Comparison of ENCODE assay signal across 9 mouse cellular contexts in genomic region chr10:59978401-59978800, GRCm38 (mm10). TPM values are rescaled to one million over a fixed set of nuclear protein-coding genes. Genes with fewer than 3 reads are reported as not detected.
DNase-seq lines count a peak whose midpoint lies in the region; ATAC-seq and TF ChIP-seq lines count a peak whose summit lies in the region.
"Had no signal": no experiment of that assay in that cellular context is flagged by ENCODE, and none has a peak within 500 bp of the region (broad histone marks: within the 10 kb centered on the region; RNA-seq: fewer than 3 reads in every experiment).

No protein-coding gene starts in this region.

- peak; percentile 50 to 51 for DNase-seq in kidney, postnatal 36 days
- no peak for DNase-seq in kidney, adult 8-10 months
- DNase-seq in embryonic facial prominence, embryonic 14.5 days (ENCODE audit: low spot score) = no peak
- no peak for DNase-seq in hindbrain, postnatal 0 days (ENCODE audit: low spot score)
- no peak for DNase-seq in urinary bladder, postnatal 10 days (ENCODE audit: low spot score)
- DNase-seq in frontal cortex, adult 2 months (ENCODE audit: extremely low spot score in 1 of 2, low spot score in 1 of 2) = no peak
- no peak for DNase-seq in embryo, embryonic 10 days (ENCODE audit: low spot score)

- 68% methylated on average over 2 of the region's 2 CpGs for WGBS in embryonic facial prominence, embryonic 14.5 days
- 31% methylated on average over 2 of the region's 2 CpGs for WGBS in hindbrain, postnatal 0 days
- WGBS in midbrain, embryonic 16.5 days = 46% methylated on average over 2 of the region's 2 CpGs

- TF ChIP-seq CTCF in hindbrain, postnatal 0 days (IDR thresholded peaks at IDR 0.05; ENCODE audit: low read depth) = no peak

- no peaks in the 10 kb centered on the region for H3K36me3 ChIP-seq in embryonic facial prominence, embryonic 14.5 days (ENCODE audit: control insufficient read depth, insufficient read depth, low read length)
- no peaks in the 10 kb centered on the region for H3K36me3 ChIP-seq in hindbrain, postnatal 0 days (ENCODE audit: insufficient read depth, low read length)
- H3K36me3 ChIP-seq in midbrain, embryonic 16.5 days (ENCODE audit: control insufficient read depth, insufficient read depth, low read length) = no peaks in the 10 kb centered on the region

- no peak for ATAC-seq in embryonic facial prominence, embryonic 14.5 days (ENCODE audit: low read depth)
- ATAC-seq in hindbrain, postnatal 0 days = no peak
- no peak for ATAC-seq in midbrain, embryonic 16.5 days

- peak overlapping the region; percentile 83 for H3K27ac ChIP-seq in embryonic facial prominence, embryonic 14.5 days (replicated peaks; ENCODE audit: low read depth, low read length)
- peak overlapping the region; percentile 76 for H3K27ac ChIP-seq in hindbrain, postnatal 0 days
- H3K27ac ChIP-seq in midbrain, embryonic 16.5 days (ENCODE audit: low read length) = peak overlapping the region; percentile 50; the same call in 1 of the 2 replicates

- no peak overlapping the region; the same call in 1 of the 2 replicates for H3K9ac ChIP-seq in embryonic facial prominence, embryonic 14.5 days (ENCODE audit: low read depth, low read length)
- H3K9ac ChIP-seq in hindbrain, postnatal 0 days (replicated peaks; ENCODE audit: low read length) = no peak overlapping the region
- H3K9ac ChIP-seq in midbrain, embryonic 16.5 days (ENCODE audit: low read depth, low read length) = no peak overlapping the region

- H3K4me1 ChIP-seq in embryonic facial prominence, embryonic 14.5 days (ENCODE audit: control insufficient read depth, insufficient read depth, low read length) = peaks cover 37% of the 10 kb centered on the region
- peaks cover 20% of the 10 kb centered on the region for H3K4me1 ChIP-seq in hindbrain, postnatal 0 days (ENCODE audit: insufficient read depth, low read length)
- H3K4me1 ChIP-seq in midbrain, embryonic 16.5 days (ENCODE audit: control insufficient read depth, insufficient read depth, low read length) = peaks cover 17% of the 10 kb centered on the region

- H3K4me3 ChIP-seq in embryonic facial prominence, embryonic 14.5 days (ENCODE audit: low read depth, low read length) = no peak overlapping the region
- H3K4me3 ChIP-seq in hindbrain, postnatal 0 days (ENCODE audit: low read length) = no peak overlapping the region
- H3K4me3 ChIP-seq in midbrain, embryonic 16.5 days (ENCODE audit: low read depth, low read length) = no peak overlapping the region

- no peak overlapping the region for H3K4me2 ChIP-seq in embryonic facial prominence, embryonic 14.5 days (ENCODE audit: low read depth, low read length)
- no peak overlapping the region for H3K4me2 ChIP-seq in hindbrain, postnatal 0 days (ENCODE audit: low read depth, low read length)
- H3K4me2 ChIP-seq in midbrain, embryonic 16.5 days (ENCODE audit: low read length) = no peak overlapping the region

- no peaks in the 10 kb centered on the region for H3K27me3 ChIP-seq in embryonic facial prominence, embryonic 14.5 days (replicated peaks; ENCODE audit: control insufficient read depth, insufficient read depth, low read length)
- no peaks in the 10 kb centered on the region for H3K27me3 ChIP-seq in hindbrain, postnatal 0 days (ENCODE audit: insufficient read depth, low read length)
- no peaks in the 10 kb centered on the region for H3K27me3 ChIP-seq in midbrain, embryonic 16.5 days (ENCODE audit: control insufficient read depth, insufficient read depth, low read depth, low read length)
- H3K27me3 ChIP-seq: Patski had no signal

- no peaks in the 10 kb centered on the region for H3K9me3 ChIP-seq in embryonic facial prominence, embryonic 14.5 days (ENCODE audit: control insufficient read depth, low read length)
- no peaks in the 10 kb centered on the region for H3K9me3 ChIP-seq in hindbrain, postnatal 0 days (ENCODE audit: low read length)
- no peaks in the 10 kb centered on the region for H3K9me3 ChIP-seq in midbrain, embryonic 16.5 days (replicated peaks; ENCODE audit: control insufficient read depth, low read length, poor library complexity, severe bottlenecking)

RNA-seq across cellular contexts. Expression of gene Ascc1, which starts 24.2 kb away (rescaled TPM):
- polyA plus RNA-seq in embryonic facial prominence, embryonic 14.5 days (2014; fragmentation: Nextera tagmentation; extraction: Ambion mirVana) = 36.5 and 37.8 TPM in 2 replicates
- 10.6 and 11.5 TPM in 2 replicates for total RNA-seq in hindbrain, postnatal 0 days (2014; rRNA removed)
- 41.8 and 42.9 TPM in 2 replicates for polyA plus RNA-seq in hindbrain, postnatal 0 days (2015; fragmentation: Nextera tagmentation; extraction: Ambion mirVana)
- polyA plus RNA-seq in midbrain, embryonic 16.5 days (2015; fragmentation: Nextera tagmentation; extraction: Ambion mirVana) = 54.0 and 54.5 TPM in 2 replicates
- polyA plus RNA-seq in frontal cortex, adult 2 months (2012; rRNA removed) = 26.5 and 27.2 TPM in 2 replicates

RNA-seq across cellular contexts. Expression of gene Anapc16, which starts 24.5 kb away (rescaled TPM):
- polyA plus RNA-seq in embryonic facial prominence, embryonic 14.5 days (2014; fragmentation: Nextera tagmentation; extraction: Ambion mirVana) = 96.2 and 101 TPM in 2 replicates
- 62.6 and 70.1 TPM in 2 replicates for total RNA-seq in hindbrain, postnatal 0 days (2014; rRNA removed)
- 132 and 133 TPM in 2 replicates for polyA plus RNA-seq in hindbrain, postnatal 0 days (2015; fragmentation: Nextera tagmentation; extraction: Ambion mirVana)
- 98.9 and 104 TPM in 2 replicates for polyA plus RNA-seq in midbrain, embryonic 16.5 days (2015; fragmentation: Nextera tagmentation; extraction: Ambion mirVana)
- 86.0 and 101 TPM in 2 replicates for polyA plus RNA-seq in frontal cortex, adult 2 months (2012; rRNA removed)

RNA-seq across cellular contexts. Expression of gene Ddit4, which starts 26.8 kb away (rescaled TPM):
- 8.7 and 9.2 TPM in 2 replicates for polyA plus RNA-seq in embryonic facial prominence, embryonic 14.5 days (2014; fragmentation: Nextera tagmentation; extraction: Ambion mirVana)
- 55.9 and 76.6 TPM in 2 replicates for total RNA-seq in hindbrain, postnatal 0 days (2014; rRNA removed)
- 55.2 and 56.9 TPM in 2 replicates for polyA plus RNA-seq in hindbrain, postnatal 0 days (2015; fragmentation: Nextera tagmentation; extraction: Ambion mirVana)
- polyA plus RNA-seq in midbrain, embryonic 16.5 days (2015; fragmentation: Nextera tagmentation; extraction: Ambion mirVana) = 52.7 and 66.3 TPM in 2 replicates
- 46.3 and 53.3 TPM in 2 replicates for polyA plus RNA-seq in frontal cortex, adult 2 months (2012; rRNA removed)

Comparison
In these comparisons a context has a peak if more than half of its experiments do, and no peak if none do; other contexts are left out.
1. DNase-seq: peak in kidney, postnatal 36 days (2 of 2); none in kidney, adult 8-10 months (0 of 2), embryonic facial prominence, embryonic 14.5 days (single experiment), hindbrain, postnatal 0 days (single experiment), urinary bladder, postnatal 10 days (single experiment), frontal cortex, adult 2 months (0 of 2) and embryo, embryonic 10 days (single experiment).
2. Peak in every context shown above with its lines, with median percentiles within 50 percentile points of each other: H3K27ac ChIP-seq.